Mouse (Mus musculus): ENCODE results near the gene Hfe. TPM values are rescaled to one million over a fixed set of nuclear protein-coding genes. Genes with fewer than 3 reads are reported as not detected.

The Hfe gene
- polyA plus RNA-seq, 1 experiment = 4.5 TPM

DNA sequence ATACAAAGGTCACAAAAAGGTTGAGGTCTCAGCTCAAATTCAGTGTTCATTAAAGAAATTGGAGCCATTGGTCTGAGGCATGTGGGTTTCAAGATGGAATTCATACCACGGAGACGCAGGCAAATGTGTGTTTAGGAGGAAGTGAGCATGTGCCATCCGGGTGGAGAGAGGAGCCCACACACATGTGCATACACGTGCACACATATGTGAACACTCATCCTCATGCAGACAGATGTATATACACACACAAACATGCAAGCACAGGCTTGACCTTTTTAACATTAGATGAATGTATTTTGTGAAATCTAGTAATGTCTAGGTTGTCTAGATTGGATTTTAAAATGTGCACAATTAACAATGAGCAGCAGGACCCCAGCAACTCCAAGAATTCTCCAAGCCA lies 8.4 kb downstream of the Hfe start:
- H3K27ac ChIP-seq (ENCODE audit: control insufficient read depth, insufficient read depth, low read depth, low read length, poor library complexity) = no peak overlapping the region
- WGBS = 35% methylated on average over 4 of the region's 4 CpGs
- no peaks in the 10 kb centered on the region; the same call in 1 of the 2 replicates for H3K4me1 ChIP-seq (ENCODE audit: control insufficient read depth, insufficient read depth, low read length)
- TF ChIP-seq CTCF (IDR thresholded peaks at IDR 0.05; ENCODE audit: control insufficient read depth, insufficient read depth, low read length) (no peak), POLR2A (IDR thresholded peaks at IDR 0.05; ENCODE audit: borderline replicate concordance, control insufficient read depth, low read depth, low read length) (no peak)
- no peak overlapping the region for H3K4me3 ChIP-seq (replicated peaks; ENCODE audit: control insufficient read depth, low read depth, low read length)

DNA sequence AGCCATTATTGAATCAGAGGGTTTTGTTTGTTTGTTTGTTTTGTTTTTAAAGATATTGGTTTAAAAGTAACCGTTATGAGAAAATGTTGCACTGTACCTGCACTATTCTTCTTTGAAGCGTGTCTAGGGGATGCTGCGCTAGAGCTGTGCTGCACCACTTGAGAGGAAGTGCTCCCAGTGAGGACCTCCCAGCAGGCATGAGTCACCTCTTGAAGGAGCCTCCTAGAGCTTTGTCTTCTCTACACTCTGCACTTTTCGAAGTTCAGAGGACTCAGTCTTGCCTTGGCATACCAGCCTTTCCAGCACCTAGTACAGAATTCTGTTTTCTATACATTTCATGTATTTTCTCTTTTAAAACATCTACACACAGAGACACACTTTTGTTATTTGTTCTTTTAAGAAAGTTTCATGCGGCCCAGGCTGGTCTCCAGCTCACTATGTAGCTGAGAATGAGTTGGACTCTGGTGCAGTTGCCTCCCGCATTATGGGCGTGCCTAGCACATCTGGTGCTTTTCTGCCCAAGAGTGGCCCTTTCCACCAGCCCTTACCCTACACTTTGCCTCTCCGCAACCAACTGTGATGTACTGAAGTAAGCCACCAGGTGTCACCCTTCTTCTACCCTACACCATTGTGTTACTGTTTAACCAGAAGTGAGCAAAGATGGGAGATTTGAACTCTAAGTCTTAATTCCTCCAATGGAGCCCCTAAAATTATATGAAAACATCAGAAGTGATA lies 9.7 kb downstream of the Hfe start:
- TF ChIP-seq POLR2A (IDR thresholded peaks at IDR 0.05; ENCODE audit: borderline replicate concordance, control insufficient read depth, low read depth, low read length) (no peak), CTCF (IDR thresholded peaks at IDR 0.05; ENCODE audit: control insufficient read depth, insufficient read depth, low read length) (peak; percentile 64)
- no peak overlapping the region for H3K4me3 ChIP-seq (replicated peaks; ENCODE audit: control insufficient read depth, low read depth, low read length)
- 4% methylated on average over 8 of the region's 8 CpGs for WGBS
- no peak overlapping the region for H3K27ac ChIP-seq (ENCODE audit: control insufficient read depth, insufficient read depth, low read depth, low read length, poor library complexity)
- no peaks in the 10 kb centered on the region; the same call in 1 of the 2 replicates for H3K4me1 ChIP-seq (ENCODE audit: control insufficient read depth, insufficient read depth, low read length)

DNA sequence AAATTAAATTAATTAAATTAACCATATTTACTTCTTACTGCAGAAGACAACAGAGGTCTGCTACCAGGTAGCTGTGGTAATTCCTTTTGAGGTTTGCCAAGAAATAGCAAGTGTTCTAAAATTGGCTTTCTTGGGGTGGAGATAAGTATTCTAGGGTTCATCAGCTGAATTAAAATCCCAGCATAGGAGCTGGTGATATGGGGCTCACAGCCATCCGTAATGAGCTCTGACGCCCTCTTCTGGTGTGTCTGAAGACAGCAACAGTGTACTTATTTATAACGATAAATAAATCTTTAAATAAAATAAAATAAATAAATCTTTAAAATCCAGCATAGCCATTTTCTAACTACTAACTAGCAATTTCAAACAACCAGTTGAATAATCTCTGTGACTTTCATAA lies 10.9 kb downstream of the Hfe start:
- WGBS = 67% methylated on average over 3 of the region's 3 CpGs
- Histone ChIP-seq H3K27ac (ENCODE audit: control insufficient read depth, insufficient read depth, low read depth, low read length, poor library complexity) (no peak overlapping the region), H3K4me3 (replicated peaks; ENCODE audit: control insufficient read depth, low read depth, low read length) (no peak overlapping the region), H3K4me1 (ENCODE audit: control insufficient read depth, insufficient read depth, low read length) (no peaks in the 10 kb centered on the region; the same call in 1 of the 2 replicates)
- TF ChIP-seq CTCF (IDR thresholded peaks at IDR 0.05; ENCODE audit: control insufficient read depth, insufficient read depth, low read length) = no peak
- TF ChIP-seq POLR2A (IDR thresholded peaks at IDR 0.05; ENCODE audit: borderline replicate concordance, control insufficient read depth, low read depth, low read length) = no peak

DNA sequence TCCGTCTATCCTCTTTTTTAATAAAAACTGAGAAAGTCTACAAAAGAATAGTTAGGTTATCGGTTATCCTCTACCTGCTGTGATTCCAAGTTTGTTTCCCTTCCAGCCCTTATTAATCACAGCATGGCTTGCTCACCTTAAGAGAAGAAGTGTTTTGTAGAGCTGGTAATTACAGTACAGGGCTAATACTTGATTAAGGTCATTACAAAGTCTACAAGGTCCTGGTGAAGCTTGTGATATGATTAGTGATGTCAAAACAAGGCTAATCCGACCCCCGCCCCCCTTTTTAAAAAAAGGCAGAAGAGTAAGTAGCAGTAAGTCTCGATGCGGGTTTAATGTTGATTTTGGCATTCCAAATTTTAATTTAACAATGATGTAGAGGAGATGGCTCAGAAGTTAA lies 11.7 kb downstream of the Hfe start:
- Histone ChIP-seq H3K4me1 (ENCODE audit: control insufficient read depth, insufficient read depth, low read length) (no peaks in the 10 kb centered on the region; the same call in 1 of the 2 replicates), H3K27ac (ENCODE audit: control insufficient read depth, insufficient read depth, low read depth, low read length, poor library complexity) (no peak overlapping the region), H3K4me3 (replicated peaks; ENCODE audit: control insufficient read depth, low read depth, low read length) (no peak overlapping the region)
- WGBS = 78% methylated on average over 6 of the region's 6 CpGs
- TF ChIP-seq POLR2A (IDR thresholded peaks at IDR 0.05; ENCODE audit: borderline replicate concordance, control insufficient read depth, low read depth, low read length) (no peak), CTCF (IDR thresholded peaks at IDR 0.05; ENCODE audit: control insufficient read depth, insufficient read depth, low read length) (no peak)

DNA sequence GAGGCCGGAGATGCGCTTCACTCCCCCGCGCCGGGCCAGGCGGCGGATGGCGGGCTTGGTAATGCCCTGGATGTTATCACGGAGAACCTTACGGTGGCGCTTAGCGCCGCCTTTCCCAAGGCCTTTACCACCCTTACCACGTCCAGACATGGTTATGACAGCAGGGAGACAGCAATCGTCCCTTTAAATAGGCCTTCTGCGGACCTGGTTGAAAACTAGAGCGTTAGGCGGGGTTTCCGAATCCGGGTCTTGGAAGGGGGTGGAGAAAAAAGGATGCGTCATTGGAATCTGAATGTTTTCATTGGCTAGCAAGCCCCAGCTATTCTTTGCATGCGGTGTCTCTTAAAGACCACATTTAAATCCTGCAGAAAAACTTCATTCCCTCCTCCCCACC lies 12.4 kb downstream of the Hfe start, which contains the start of gene Hist1h4c:
TSS of gene Hist1h4c (minus strand) at position 155 of the 394 bp plus-strand sequence.
- peak within 1 kb of the TSS; percentile 95 for H3K27ac ChIP-seq (ENCODE audit: control insufficient read depth, insufficient read depth, low read depth, low read length, poor library complexity)
- no peaks in the 10 kb centered on the region; the same call in 1 of the 2 replicates for H3K4me1 ChIP-seq (ENCODE audit: control insufficient read depth, insufficient read depth, low read length)
- peak within 1 kb of the TSS; percentile 62 for H3K4me3 ChIP-seq (replicated peaks; ENCODE audit: control insufficient read depth, low read depth, low read length)
- WGBS = 0% methylated on average over 22 of the region's 22 CpGs
- TF ChIP-seq POLR2A (IDR thresholded peaks at IDR 0.05; ENCODE audit: borderline replicate concordance, control insufficient read depth, low read depth, low read length) (peak; percentile 99), CTCF (IDR thresholded peaks at IDR 0.05; ENCODE audit: control insufficient read depth, insufficient read depth, low read length) (peak; percentile 23; the same call in 1 of the 2 replicates)

DNA sequence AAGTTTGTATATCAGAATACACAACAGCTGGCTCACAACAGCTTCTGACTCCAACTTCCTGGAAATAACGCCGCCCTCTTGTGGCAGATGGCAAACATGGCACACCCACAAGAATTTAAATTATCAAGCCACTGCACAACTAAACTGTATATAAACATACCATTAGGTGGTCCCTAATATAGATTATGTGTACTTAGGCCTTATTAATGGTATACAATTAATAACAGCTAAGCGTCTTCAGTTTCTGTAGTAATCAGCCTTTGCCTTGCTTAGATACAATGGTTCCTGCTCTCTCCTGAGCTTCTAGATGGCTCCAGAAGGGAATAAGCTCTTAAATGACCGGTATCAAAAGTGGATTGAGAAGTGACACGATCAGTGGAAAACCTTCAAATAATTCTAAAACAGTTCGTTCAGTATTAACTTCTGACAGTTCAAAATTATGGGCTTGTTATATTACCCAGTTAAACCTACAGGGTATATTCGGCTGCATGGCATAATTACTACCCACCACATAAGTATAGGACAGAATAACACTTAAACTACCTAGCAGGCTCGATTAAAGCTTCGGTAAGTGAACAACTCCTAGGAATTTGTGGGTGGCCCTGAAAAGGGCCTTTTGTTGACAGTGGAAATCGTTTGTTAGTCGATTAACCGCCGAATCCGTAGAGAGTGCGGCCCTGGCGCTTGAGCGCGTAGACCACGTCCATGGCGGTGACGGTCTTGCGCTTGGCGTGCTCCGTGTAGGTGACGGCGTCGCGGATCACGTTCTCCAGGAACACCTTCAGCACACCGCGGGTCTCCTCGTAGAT lies 13.0 kb downstream of the Hfe start:
- under 1% methylated on average over 32 of the region's 32 CpGs for WGBS
- Histone ChIP-seq H3K4me3 (replicated peaks; ENCODE audit: control insufficient read depth, low read depth, low read length) (peak overlapping the region; percentile 62), H3K4me1 (ENCODE audit: control insufficient read depth, insufficient read depth, low read length) (no peaks in the 10 kb centered on the region; the same call in 1 of the 2 replicates), H3K27ac (ENCODE audit: control insufficient read depth, insufficient read depth, low read depth, low read length, poor library complexity) (peak overlapping the region; percentile 95)
- TF ChIP-seq POLR2A (IDR thresholded peaks at IDR 0.05; ENCODE audit: borderline replicate concordance, control insufficient read depth, low read depth, low read length) = no peak
- peak; percentile 61 for TF ChIP-seq CTCF (IDR thresholded peaks at IDR 0.05; ENCODE audit: control insufficient read depth, insufficient read depth, low read length)

DNA sequence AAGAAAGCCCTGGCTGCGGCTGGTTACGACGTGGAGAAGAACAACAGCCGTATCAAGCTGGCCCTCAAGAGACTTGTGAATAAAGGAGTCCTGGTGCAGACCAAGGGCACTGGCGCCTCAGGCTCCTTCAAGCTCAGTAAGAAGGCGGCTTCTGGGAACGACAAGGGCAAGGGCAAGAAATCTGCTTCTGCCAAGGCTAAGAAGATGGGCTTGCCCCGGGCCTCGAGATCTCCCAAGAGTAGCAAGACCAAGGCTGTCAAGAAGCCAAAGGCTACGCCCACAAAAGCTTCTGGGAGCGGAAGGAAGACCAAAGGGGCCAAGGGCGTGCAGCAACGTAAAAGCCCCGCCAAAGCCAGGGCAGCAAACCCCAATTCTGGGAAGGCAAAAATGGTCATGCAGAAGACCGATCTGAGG lies 14.6 kb downstream of the Hfe start:
- Histone ChIP-seq H3K4me3 (replicated peaks; ENCODE audit: control insufficient read depth, low read depth, low read length) (no peak overlapping the region), H3K4me1 (ENCODE audit: control insufficient read depth, insufficient read depth, low read length) (no peaks in the 10 kb centered on the region; the same call in 1 of the 2 replicates), H3K27ac (ENCODE audit: control insufficient read depth, insufficient read depth, low read depth, low read length, poor library complexity) (peak overlapping the region; percentile 14)
- no peak for TF ChIP-seq CTCF (IDR thresholded peaks at IDR 0.05; ENCODE audit: control insufficient read depth, insufficient read depth, low read length)
- no peak for TF ChIP-seq POLR2A (IDR thresholded peaks at IDR 0.05; ENCODE audit: borderline replicate concordance, control insufficient read depth, low read depth, low read length)
- WGBS = 42% methylated on average over 15 of the region's 15 CpGs

DNA sequence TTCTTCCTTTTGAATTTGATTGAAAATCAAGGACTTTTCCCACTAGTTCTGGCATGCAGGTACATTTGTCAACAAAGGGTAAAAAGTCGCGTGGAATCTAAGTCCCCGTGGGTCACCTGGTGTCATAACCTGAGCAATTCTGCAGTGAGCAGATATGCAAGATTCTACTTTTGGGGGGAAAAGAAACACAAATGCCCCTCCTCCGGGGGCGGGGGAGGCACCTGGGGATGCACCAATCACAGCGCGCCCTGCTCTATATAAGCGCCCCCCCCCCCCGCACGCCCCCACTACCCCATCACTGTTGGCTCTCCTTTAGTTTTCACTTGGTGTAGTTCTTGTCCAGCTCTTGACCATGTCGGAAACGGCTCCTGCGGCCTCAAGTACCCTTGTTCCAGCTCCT lies 15.1 kb downstream of the Hfe start, which contains the start of gene Hist1h1t:
TSS of gene Hist1h1t (plus strand) at position 301 of the 400 bp plus-strand sequence.
- 70% methylated on average over 13 of the region's 13 CpGs for WGBS
- no peaks in the 10 kb centered on the region for H3K4me1 ChIP-seq (ENCODE audit: control insufficient read depth, insufficient read depth, low read length)
- no peak within 1 kb of the TSS for H3K4me3 ChIP-seq (replicated peaks; ENCODE audit: control insufficient read depth, low read depth, low read length)
- TF ChIP-seq POLR2A (IDR thresholded peaks at IDR 0.05; ENCODE audit: borderline replicate concordance, control insufficient read depth, low read depth, low read length) = no peak
- TF ChIP-seq CTCF (IDR thresholded peaks at IDR 0.05; ENCODE audit: control insufficient read depth, insufficient read depth, low read length) = no peak
- peak within 1 kb of the TSS; percentile 14 for H3K27ac ChIP-seq (ENCODE audit: control insufficient read depth, insufficient read depth, low read depth, low read length, poor library complexity)
